Mouse (Mus musculus) intestine, postnatal 0 days (tissue): ENCODE data around the gene Lysmd1. TPM values are rescaled to one million over a fixed set of nuclear protein-coding genes. Genes with fewer than 3 reads are reported as not detected.

Experiments
- ATAC-seq: fragments of 200-750 bp; cut with Nextera tagmentation; 2 replicates; pipeline ENCODE4 v1.8.0; 2017; ENCODE audit warnings: mild to moderate bottlenecking, moderate TSS enrichment, moderate library complexity
- H3K27ac ChIP-seq: fragments of 300-500 bp; sonication (generic); 2 replicates; pipeline ENCODE4 v1.5.1; 2014; ENCODE audit warnings: mild to moderate bottlenecking, low read depth, low read length, moderate library complexity
- H3K27me3 ChIP-seq: fragments of 300-500 bp; sonication (generic); replicated peaks from 2 replicates; pipeline ENCODE4 v1.6.1; 2014; ENCODE audit warnings: low read length, mixed read lengths; ENCODE audit not compliant: control insufficient read depth, insufficient read depth
- H3K36me3 ChIP-seq: fragments of 300-500 bp; sonication (generic); 2 replicates; pipeline ENCODE4 v1.6.1; 2014; ENCODE audit warnings: mild to moderate bottlenecking, moderate library complexity; ENCODE audit not compliant: control insufficient read depth, insufficient read depth
- H3K4me1 ChIP-seq: fragments of 300-500 bp; sonication (generic); replicated peaks from 2 replicates; pipeline ENCODE4 v1.6.1; 2014; ENCODE audit warnings: antibody characterized with exemption, low read length, mixed read lengths; ENCODE audit not compliant: control insufficient read depth, insufficient read depth
- H3K4me2 ChIP-seq: fragments of 300-500 bp; sonication (generic); replicated peaks from 2 replicates; pipeline ENCODE4 v1.6.1; 2014; ENCODE audit warnings: low read depth, mild to moderate bottlenecking, moderate library complexity
- H3K4me3 ChIP-seq: fragments of 300-500 bp; sonication (generic); 2 replicates; pipeline ENCODE4 v1.5.1; 2014; ENCODE audit warnings: low read depth, low read length
- H3K9ac ChIP-seq: fragments of 300-500 bp; sonication (generic); 2 replicates; pipeline ENCODE4 v1.6.1; 2014; ENCODE audit warnings: mild to moderate bottlenecking, low read depth, low read length
- H3K9me3 ChIP-seq: fragments of 300-500 bp; sonication (generic); 2 replicates; pipeline ENCODE4 v1.6.1; 2016; ENCODE audit warnings: mixed run types; ENCODE audit not compliant: control insufficient read depth
- CTCF ChIP-seq: sonication (generic); IDR thresholded peaks from 2 replicates; pipeline ENCODE4 v1.5.1; 2016; ENCODE audit warnings: low read depth, mild to moderate bottlenecking, control low read depth, antibody characterized with exemption, moderate library complexity
- WGBS: fragments of 180-500 bp; shearing (Covaris S2); extraction: QIAGEN DNeasy Blood & Tissue Kit; methylation state at CpG from one replicate; pipeline ENCODE4 v1.1.7; 2014; 5-methylcytosine and 5-hydroxymethylcytosine counted together
- polyA plus RNA-seq: library from polyadenylated mRNA; unstranded; fragments of >200 nt; fragmentation: Nextera tagmentation; extraction: Ambion mirVana; gene quantifications from 2 replicates; pipeline ENCODE4 v1.2.1, GENCODE M21; 2015

Lysmd1 gene
- polyA plus RNA-seq, 1 experiment from 2014 or later: 7.1 TPM

DNA sequence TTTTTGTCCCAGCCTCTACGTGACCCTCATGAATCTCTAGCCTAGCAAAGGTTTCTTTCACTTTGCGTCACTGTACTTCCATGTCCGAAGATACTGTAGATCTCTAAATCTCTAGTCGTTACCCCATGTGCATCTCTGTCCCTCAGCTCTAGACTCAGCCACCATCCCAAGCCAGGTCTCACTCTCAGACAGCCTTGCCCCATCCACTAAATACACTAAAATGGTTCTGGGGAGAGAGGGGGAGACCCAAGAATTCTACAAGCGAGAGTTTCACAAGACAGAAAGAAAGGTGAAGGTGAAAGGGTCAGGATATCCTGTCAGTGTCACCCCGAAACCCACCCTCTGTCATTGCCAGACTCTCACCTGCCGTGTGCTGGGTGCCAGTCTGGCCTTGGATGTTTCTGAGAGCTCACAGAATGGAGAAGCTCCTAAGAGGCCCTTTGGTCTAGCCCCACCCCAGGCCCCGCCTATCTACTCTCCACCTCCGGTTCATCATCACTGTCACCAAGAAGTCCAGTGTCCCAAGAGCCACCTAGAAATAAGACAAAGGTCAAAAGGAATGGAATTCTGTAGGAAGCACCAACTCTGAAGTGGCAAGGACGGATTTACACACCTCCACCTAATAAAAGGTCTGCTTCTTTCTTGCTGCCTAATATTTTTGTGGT is 8.2 kb downstream of the Lysmd1 start, which contains the start of gene Tnfaip8l2:
Gene Tnfaip8l2 (minus strand): TSS at position 409 of the 665 bp plus-strand sequence.
- H3K4me3 ChIP-seq: 0 out of 2 replicates have a peak within 1 kb of the TSS, but pooled peaks have one; percentile 0
- no peak within 1 kb of the TSS for H3K27ac ChIP-seq
- ATAC-seq: no peak
- H3K9ac ChIP-seq: no peak within 1 kb of the TSS
- peaks cover 17% of the 10 kb centered on the region for H3K36me3 ChIP-seq
- H3K9me3 ChIP-seq: no peaks in the 10 kb centered on the region
- no peaks in the 10 kb centered on the region for H3K4me1 ChIP-seq
- 78% methylated on average over 10 of the region's 10 CpGs for WGBS
- no peak within 1 kb of the TSS; the same call in 1 of the 2 replicates for H3K4me2 ChIP-seq
- H3K27me3 ChIP-seq: no peaks in the 10 kb centered on the region
- TF ChIP-seq CTCF: no peak

DNA sequence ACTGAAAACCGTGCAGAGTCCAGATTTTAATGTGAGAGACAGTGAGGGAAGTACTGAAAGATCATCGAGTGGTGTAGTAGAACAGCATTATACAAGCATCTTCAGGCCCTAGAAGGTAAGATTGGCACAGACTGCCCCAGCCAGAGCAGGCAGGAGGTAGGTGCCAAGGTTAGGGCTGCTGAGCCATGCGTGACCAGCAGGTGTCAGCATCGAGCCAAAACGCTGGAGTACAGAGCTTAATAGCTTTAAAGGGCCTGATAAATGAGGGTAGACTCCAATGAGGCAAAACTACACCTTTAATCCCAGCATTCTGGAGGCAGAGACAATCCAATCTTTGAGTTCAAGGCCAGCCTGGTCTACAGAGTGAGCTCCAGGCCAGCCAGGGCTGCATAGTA is 8.7 kb downstream of the Lysmd1 start:
- Histone ChIP-seq H3K27ac (no peak overlapping the region), H3K36me3 (peaks cover 17% of the 10 kb centered on the region), H3K27me3 (no peaks in the 10 kb centered on the region), H3K4me1 (no peaks in the 10 kb centered on the region), H3K4me2 (no peak overlapping the region), H3K4me3 (no peak overlapping the region), H3K9me3 (no peaks in the 10 kb centered on the region), H3K9ac (no peak overlapping the region)
- TF ChIP-seq CTCF: peak; percentile 95
- ATAC-seq: peak; percentile 56
- WGBS: 10% methylated on average over 5 of the region's 5 CpGs

DNA sequence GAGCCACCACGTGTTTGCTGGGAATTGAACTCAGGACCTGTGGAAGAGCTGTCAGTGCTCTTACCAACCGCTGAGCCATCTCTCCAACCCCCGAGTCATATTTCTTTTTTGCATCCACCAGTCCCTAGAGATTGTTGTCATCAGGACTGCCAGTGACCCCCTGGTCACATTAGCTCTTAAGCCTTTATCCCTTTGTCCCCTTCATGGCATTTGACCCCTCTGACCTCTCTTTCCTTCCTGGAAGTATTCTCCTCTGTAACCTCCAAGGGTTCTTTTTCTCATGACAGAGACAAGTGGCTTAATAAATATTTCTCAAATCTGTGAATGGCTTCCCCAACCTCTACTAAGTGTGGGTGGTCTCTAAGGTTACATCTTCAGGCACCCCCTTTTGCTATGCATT is 14.0 kb downstream of the Lysmd1 start:
- WGBS: 63% methylated on average over 3 of the region's 3 CpGs
- Histone ChIP-seq H3K4me2 (no peak overlapping the region), H3K4me1 (no peaks in the 10 kb centered on the region), H3K4me3 (no peak overlapping the region), H3K9ac (no peak overlapping the region), H3K27ac (no peak overlapping the region), H3K36me3 (no peaks in the 10 kb centered on the region), H3K27me3 (no peaks in the 10 kb centered on the region), H3K9me3 (no peaks in the 10 kb centered on the region)
- no peak for ATAC-seq
- no peak for TF ChIP-seq CTCF

DNA sequence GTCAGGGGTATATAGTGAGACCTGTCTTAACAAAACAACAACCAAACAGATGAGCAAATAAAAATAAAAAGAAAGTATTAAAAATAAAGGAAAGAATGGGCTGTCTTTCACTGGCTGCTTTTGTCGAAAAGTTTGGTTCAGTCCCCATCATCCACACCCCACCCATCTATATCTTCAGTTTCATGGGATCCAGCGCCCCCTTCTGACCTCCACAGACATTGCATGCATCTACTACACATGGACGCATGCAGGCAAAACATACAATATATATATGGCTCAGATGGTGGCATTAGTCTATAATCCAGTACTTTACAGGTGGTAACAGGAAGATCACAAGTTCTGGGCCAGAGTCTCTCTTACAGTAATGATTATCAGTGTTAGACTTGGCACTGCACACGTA is 20.0 kb downstream of the Lysmd1 start:
- no peaks in the 10 kb centered on the region for H3K27me3 ChIP-seq
- H3K4me3 ChIP-seq: no peak overlapping the region
- H3K9me3 ChIP-seq: no peaks in the 10 kb centered on the region
- no peak overlapping the region for H3K4me2 ChIP-seq
- TF ChIP-seq CTCF: peak; percentile 69
- H3K36me3 ChIP-seq: no peaks in the 10 kb centered on the region
- ATAC-seq: no peak
- H3K9ac ChIP-seq: no peak overlapping the region
- H3K4me1 ChIP-seq: no peaks in the 10 kb centered on the region
- 57% methylated on average over 4 of the region's 4 CpGs for WGBS
- no peak overlapping the region for H3K27ac ChIP-seq

DNA sequence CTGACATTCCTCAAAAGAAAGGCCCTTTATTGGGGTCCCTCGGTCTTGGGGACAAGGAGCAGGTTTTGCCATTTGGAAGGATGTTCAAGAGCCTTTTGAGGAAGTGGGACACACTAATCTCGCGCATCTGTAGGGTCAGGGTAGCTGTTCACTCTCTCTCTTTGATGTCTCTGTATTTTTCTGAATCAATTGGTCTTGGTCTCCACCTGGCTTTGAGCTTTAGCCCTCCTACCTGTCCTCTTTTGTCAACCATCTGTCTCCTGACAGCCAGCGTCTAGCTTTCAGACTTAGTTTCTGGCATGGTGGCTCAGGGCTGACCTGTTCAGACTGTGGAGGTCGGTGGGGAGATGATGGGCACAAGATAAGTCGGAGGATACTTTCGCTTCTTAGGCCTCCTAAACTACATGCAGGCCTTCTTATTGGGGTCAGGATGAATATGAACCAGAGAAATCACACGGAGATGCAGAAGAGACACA is 25.7 kb downstream of the Lysmd1 start:
- no peak for TF ChIP-seq CTCF
- Histone ChIP-seq H3K9ac (0 out of 2 replicates have a peak overlapping the region, but pooled peaks have one; percentile 11), H3K36me3 (no peaks in the 10 kb centered on the region), H3K4me3 (peak overlapping the region; percentile 69), H3K27ac (no peak overlapping the region), H3K4me1 (peaks cover 5% of the 10 kb centered on the region; the same call in 1 of the 2 replicates), H3K9me3 (no peaks in the 10 kb centered on the region), H3K4me2 (peak overlapping the region; percentile 97), H3K27me3 (peaks cover 8% of the 10 kb centered on the region; the same call in 1 of the 2 replicates)
- WGBS: 21% methylated on average over 8 of the region's 8 CpGs
- no peak for ATAC-seq

DNA sequence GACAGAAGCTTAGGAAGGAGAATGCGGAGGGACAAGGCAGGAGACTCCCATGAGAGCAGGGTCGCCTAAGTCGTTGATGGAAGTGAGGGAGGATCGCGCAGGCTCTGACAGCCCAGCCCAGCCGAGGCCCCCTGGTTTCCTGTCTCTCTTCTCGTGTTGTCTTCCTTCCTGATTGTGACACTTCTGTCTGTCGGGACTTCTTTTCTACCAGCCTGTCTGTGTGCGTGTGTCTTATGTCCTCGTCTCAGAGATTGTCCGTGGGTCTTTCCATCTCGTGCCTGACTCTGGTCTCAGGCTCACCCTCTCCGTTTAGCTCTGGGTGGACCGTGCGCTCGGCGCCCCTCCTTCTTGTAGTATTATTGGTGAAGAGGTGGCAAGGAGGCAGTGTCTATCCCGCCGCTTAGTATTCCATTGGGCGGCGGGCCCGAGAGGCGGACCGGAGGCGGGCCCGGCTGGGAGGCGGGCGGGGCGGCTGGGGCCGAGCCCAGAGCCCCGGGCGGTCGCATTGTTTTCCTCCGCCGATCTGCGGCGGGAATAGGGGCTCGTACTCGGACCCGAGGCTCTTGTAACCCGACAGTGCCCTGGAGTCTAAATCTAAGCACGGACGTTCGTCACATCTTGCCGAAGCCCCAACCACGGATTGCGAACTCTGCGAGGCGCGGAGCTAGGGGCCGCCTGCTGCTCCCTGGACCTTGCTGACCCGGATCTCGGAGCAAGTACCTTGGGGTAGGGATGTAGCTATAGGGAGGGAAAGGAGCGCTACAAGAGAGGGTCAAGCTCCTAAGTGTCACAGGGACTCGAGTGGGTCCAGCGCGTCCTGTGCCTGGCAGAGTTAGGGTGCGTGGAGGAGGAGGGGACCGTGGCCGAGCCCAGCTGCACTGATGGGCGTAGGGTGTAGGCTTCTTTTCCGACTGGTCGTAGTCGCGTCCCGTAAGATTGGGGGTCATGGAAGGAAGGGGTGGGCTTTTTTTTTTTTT is 26.4 kb downstream of the Lysmd1 start, which contains the start of gene Sema6c:
Gene Sema6c (plus strand): TSS at position 471 of the 977 bp plus-strand sequence.
- TF ChIP-seq CTCF: no peak
- Histone ChIP-seq H3K9me3 (no peaks in the 10 kb centered on the region), H3K4me1 (peaks cover 5% of the 10 kb centered on the region; the same call in 1 of the 2 replicates), H3K27ac (no peak within 1 kb of the TSS), H3K4me3 (peak within 1 kb of the TSS; percentile 69), H3K36me3 (no peaks in the 10 kb centered on the region), H3K4me2 (peak within 1 kb of the TSS; percentile 97), H3K9ac (peak within 1 kb of the TSS; percentile 40; the same call in 1 of the 2 replicates), H3K27me3 (peaks cover 8% of the 10 kb centered on the region; the same call in 1 of the 2 replicates)
- ATAC-seq: peak; percentile 93
- WGBS: under 1% methylated on average over 66 of the region's 66 CpGs
